Comparison of ENCODE assay signal across 11 mouse cellular contexts in the genomic region with DNA sequence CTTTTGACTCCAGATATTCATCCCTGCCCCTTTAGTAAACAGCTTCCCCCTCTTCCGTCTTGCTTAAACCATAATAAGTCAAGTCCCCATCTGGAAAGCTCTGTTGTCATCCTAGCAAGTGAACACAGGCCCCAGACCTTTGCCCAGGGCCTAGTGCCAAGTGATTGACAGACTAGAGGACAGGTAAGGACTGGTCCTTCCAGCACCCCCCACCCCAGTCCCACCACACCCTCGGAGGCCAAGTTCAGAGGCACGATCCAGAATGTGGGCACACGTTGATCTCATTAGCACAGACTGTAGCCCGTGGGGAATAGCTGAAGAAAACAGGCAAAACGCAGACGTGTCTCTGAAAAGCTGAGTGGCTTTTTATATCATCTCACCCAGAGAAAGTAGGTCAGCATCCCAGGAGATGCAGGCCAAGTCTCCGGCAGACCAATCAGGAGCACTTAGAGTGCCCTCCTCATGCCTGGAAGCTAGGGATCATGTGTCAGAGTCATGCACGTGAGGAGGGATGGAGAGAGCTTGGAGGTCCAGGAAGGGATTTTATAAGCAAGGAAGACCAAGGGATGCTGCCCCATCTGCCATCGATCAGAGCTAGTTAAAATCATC. TPM values are rescaled to one million over a fixed set of nuclear protein-coding genes. Genes with fewer than 3 reads are reported as not detected.
DNase-seq lines count a peak whose midpoint lies in the region; ATAC-seq lines count a peak whose summit lies in the region.
"Had no signal": no experiment of that assay in that cellular context is flagged by ENCODE, and none has a peak within 500 bp of the region (broad histone marks: within the 10 kb centered on the region; RNA-seq: fewer than 3 reads in every experiment).

No protein-coding gene starts in this region.

- no peaks in the 10 kb centered on the region for H3K9me3 ChIP-seq in embryonic facial prominence, embryonic 15.5 days (replicated peaks)
- no peaks in the 10 kb centered on the region for H3K9me3 ChIP-seq in midbrain, embryonic 16.5 days (replicated peaks; ENCODE audit: control insufficient read depth, low read length, poor library complexity, severe bottlenecking)

- WGBS in embryonic facial prominence, embryonic 15.5 days = 10% methylated on average over 10 of the region's 10 CpGs
- 49% methylated on average over 10 of the region's 10 CpGs for WGBS in midbrain, embryonic 16.5 days

- no peak overlapping the region for H3K4me3 ChIP-seq in embryonic facial prominence, embryonic 15.5 days (replicated peaks)
- no peak overlapping the region for H3K4me3 ChIP-seq in midbrain, embryonic 16.5 days (ENCODE audit: low read depth, low read length)

- no peaks in the 10 kb centered on the region for H3K36me3 ChIP-seq in embryonic facial prominence, embryonic 15.5 days
- no peaks in the 10 kb centered on the region for H3K36me3 ChIP-seq in midbrain, embryonic 16.5 days (ENCODE audit: control insufficient read depth, insufficient read depth, low read length)

- DNase-seq in gastrocnemius, adult 18-20 months (ENCODE audit: low spot score) = peak; percentile 49
- no peak for DNase-seq in gastrocnemius, postnatal 4 days (ENCODE audit: low spot score in 2 of 2)
- DNase-seq in brain, adult 2 months (ENCODE audit: low read depth, low spot score) = peak; percentile 95
- DNase-seq in kidney, postnatal 14 days = no peak
- no peak for DNase-seq in thymus, postnatal 10 days (ENCODE audit: low spot score in 2 of 2)
- DNase-seq in adrenal gland, postnatal 10 days = no peak
- DNase-seq: kidney, postnatal 4 days; lung, embryonic 14.5 days had no signal

- no peak overlapping the region for H3K4me2 ChIP-seq in embryonic facial prominence, embryonic 15.5 days (replicated peaks)
- H3K4me2 ChIP-seq in midbrain, embryonic 16.5 days (ENCODE audit: low read length) = no peak overlapping the region
- H3K4me2 ChIP-seq: lung, embryonic 14.5 days had no signal

- no peak overlapping the region for H3K9ac ChIP-seq in embryonic facial prominence, embryonic 15.5 days
- no peak overlapping the region for H3K9ac ChIP-seq in midbrain, embryonic 16.5 days (ENCODE audit: low read depth, low read length)
- H3K9ac ChIP-seq: lung, embryonic 14.5 days had no signal

- H3K27me3 ChIP-seq in embryonic facial prominence, embryonic 15.5 days = no peaks in the 10 kb centered on the region
- no peaks in the 10 kb centered on the region for H3K27me3 ChIP-seq in midbrain, embryonic 16.5 days (ENCODE audit: control insufficient read depth, insufficient read depth, low read depth, low read length)

- H3K27ac ChIP-seq in embryonic facial prominence, embryonic 15.5 days (replicated peaks) = peak overlapping the region; percentile 71
- peak overlapping the region; percentile 65; the same call in 1 of the 2 replicates for H3K27ac ChIP-seq in midbrain, embryonic 16.5 days (ENCODE audit: low read length)

- peaks cover 24% of the 10 kb centered on the region for H3K4me1 ChIP-seq in embryonic facial prominence, embryonic 15.5 days
- peaks cover 13% of the 10 kb centered on the region for H3K4me1 ChIP-seq in midbrain, embryonic 16.5 days (ENCODE audit: control insufficient read depth, insufficient read depth, low read length)

- ATAC-seq in embryonic facial prominence, embryonic 15.5 days (ENCODE audit: insufficient number of reproducible peaks, low FRiP score, low TSS enrichment, low read depth) = peak; percentile 34
- peak; percentile 67; the same call in 1 of the 2 replicates for ATAC-seq in midbrain, embryonic 16.5 days

RNA-seq across cellular contexts. Expression of a gene that starts 34.8 kb away (rescaled TPM):
- total RNA-seq in gastrocnemius, adult 18-20 months (2021) = 1 to 10 TPM in 1 of 2 experiments, under 1 TPM in 1; 0.84 to 1.5 TPM
- total RNA-seq in gastrocnemius, postnatal 4 days (2021) = 10 to 100 TPM in 1 of 2 experiments, 1 to 10 TPM in 1; 9.2 to 10.3 TPM
- 6.3 and 6.4 TPM in 2 replicates for polyA plus RNA-seq in embryonic facial prominence, embryonic 15.5 days (2015; fragmentation: Nextera tagmentation; extraction: Ambion mirVana)
- 7.1 and 7.6 TPM in 2 replicates for polyA plus RNA-seq in midbrain, embryonic 16.5 days (2015; fragmentation: Nextera tagmentation; extraction: Ambion mirVana)
- total RNA-seq in adrenal gland, postnatal 10 days (2021) = 1 to 10 TPM; 4.1 to 8.0 TPM

RNA-seq across cellular contexts. Expression of a gene that starts 43.6 kb away (rescaled TPM):
- total RNA-seq in gastrocnemius, adult 18-20 months (2021) = not detected
- total RNA-seq in gastrocnemius, postnatal 4 days (2021) = not detected
- not detected in 2 replicates for polyA plus RNA-seq in embryonic facial prominence, embryonic 15.5 days (2015; fragmentation: Nextera tagmentation; extraction: Ambion mirVana)
- polyA plus RNA-seq in midbrain, embryonic 16.5 days (2015; fragmentation: Nextera tagmentation; extraction: Ambion mirVana) = not detected in 2 replicates
- not detected for total RNA-seq in adrenal gland, postnatal 10 days (2021)
- polyA plus RNA-seq: frontal cortex, adult 2 months; lung, embryonic 14.5 days had no signal

Comparison
In these comparisons a context has a peak if more than half of its experiments do, and no peak if none do; other contexts are left out.
1. DNase-seq: peak in gastrocnemius, adult 18-20 months (single experiment) and brain, adult 2 months (single experiment); none in gastrocnemius, postnatal 4 days (0 of 2), kidney, postnatal 14 days (single experiment), thymus, postnatal 10 days (0 of 2) and adrenal gland, postnatal 10 days (single experiment).